Mouse (Mus musculus) hematopoietic stem cell, adult 5-6 weeks (primary cell): ENCODE data around the gene Map3k1. TPM values are rescaled to one million over a fixed set of nuclear protein-coding genes. Genes with fewer than 3 reads are reported as not detected.

Experiments used
- ATAC-seq, 2 experiments: fragments of 125-278 bp in 1 of 2; replicated peaks in 1 of 2; 2 replicates each; pipeline ENCODE4 v1.8.0; 2016 to 2017; ENCODE audit warnings: inconsistent platforms in 2 of 2, mild to moderate bottlenecking in 2 of 2, moderate number of reproducible peaks in 2 of 2, low read depth in 1 of 2, moderate TSS enrichment in 1 of 2; ENCODE audit not compliant: low FRiP score in 2 of 2, poor library complexity in 2 of 2, severe bottlenecking in 2 of 2, insufficient read depth in 1 of 2, low TSS enrichment in 1 of 2
- total RNA-seq: library from RNA; stranded (forward); fragments of 172-1452, 232-1000 nt; gene quantifications from 2 replicates; pipeline ENCODE4 v1.2.3, GENCODE M21; 2017

Map3k1 gene
- total RNA-seq, 1 experiment from 2014 or later = 65.6 TPM

DNA sequence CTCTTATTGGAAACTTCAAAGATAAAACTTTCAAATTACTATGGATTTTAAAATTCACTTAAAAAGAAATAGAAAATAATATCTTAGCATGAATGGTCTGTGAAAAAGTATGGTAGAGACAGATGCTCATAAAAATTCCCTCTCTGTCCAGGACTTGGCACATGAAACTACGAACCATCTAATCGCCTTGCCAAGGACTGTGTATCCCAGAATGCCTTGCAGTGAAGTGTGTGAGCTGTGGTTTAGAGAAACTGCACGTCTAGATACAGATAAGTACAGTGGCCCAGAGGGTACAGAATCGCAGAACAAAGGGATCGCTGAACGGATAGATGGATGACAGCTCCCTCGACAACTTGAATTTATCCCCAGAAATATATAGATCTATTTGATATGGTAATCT, 9.0 kb upstream of the Map3k1 start:
- no peak for ATAC-seq

DNA sequence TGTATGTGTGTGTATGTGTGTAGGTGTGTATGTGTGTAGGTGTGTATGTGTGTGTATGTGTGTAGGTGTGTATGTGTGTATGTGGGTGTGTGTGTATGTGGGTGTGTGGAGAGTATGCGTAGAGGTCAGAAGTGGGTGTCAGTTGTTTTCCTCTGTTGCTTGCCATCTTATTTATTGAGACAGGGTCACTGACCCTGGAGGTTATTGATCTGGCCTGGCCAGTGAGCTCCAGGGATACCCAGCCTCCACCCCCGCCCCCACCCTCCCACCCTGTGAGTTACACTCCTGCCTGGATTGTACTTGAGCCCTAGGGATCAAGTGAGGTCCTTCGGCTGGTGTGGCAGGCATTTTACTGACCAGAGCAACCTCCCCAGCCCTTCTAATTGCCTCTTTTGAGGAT, 7.6 kb upstream of the Map3k1 start:
- ATAC-seq = no peak

DNA sequence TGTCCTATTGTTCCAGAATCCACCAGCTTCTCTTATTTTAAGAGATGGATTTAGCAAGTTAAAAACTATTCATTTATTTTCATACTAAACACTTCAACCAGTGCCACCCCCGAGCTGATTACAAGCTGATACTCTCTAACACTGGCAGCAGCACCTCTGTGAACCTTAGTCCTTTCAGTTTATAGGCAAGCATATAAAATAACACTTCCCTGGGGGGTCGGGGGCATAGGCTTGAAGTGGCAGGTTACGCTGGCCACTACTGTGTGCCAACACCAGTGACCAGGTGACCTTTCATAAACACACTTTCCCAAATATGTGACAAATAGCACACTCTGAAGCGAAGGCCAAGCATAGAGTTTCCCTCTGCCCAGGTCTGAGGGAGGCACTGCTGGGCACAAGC, 6.7 kb upstream of the Map3k1 start:
- ATAC-seq = no peak

DNA sequence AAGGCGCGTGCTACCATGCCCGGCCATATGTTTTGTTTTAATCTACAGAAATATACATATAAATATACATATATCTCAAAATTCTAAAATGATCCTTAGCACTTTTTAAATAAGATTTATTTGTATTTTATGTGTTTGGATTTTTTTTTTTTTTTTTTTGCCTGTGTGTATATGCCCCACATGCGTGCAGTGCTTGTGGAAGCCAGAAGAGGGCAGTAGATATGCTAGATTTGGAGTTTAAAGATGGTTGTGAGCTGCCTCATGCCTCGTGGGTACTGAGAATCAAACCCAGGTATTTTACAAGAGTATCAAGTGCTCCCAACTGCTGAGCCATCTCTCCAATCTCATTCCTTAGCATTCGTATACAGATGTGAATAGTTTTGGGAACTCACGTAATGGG, 6.2 kb upstream of the Map3k1 start:
- ATAC-seq = no peak

DNA sequence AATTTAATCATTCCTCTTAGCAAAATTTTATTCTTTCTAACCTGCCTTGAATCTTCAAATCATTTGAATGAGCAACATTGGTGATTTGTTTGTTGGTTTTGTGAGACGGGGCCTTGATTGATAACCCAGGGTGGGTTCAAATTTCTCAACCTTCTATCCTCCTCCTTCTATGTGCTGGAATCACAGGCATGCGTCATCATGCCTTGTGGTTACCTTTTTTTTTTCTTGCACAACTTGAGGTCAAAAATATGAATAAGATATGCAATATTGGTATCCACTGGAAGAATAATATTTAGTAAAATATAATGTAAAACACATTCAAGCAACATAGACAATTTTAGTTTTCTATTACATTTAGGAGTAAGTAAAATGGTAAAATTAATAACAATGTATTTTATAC, 3.9 kb upstream of the Map3k1 start:
- ATAC-seq = no peak

DNA sequence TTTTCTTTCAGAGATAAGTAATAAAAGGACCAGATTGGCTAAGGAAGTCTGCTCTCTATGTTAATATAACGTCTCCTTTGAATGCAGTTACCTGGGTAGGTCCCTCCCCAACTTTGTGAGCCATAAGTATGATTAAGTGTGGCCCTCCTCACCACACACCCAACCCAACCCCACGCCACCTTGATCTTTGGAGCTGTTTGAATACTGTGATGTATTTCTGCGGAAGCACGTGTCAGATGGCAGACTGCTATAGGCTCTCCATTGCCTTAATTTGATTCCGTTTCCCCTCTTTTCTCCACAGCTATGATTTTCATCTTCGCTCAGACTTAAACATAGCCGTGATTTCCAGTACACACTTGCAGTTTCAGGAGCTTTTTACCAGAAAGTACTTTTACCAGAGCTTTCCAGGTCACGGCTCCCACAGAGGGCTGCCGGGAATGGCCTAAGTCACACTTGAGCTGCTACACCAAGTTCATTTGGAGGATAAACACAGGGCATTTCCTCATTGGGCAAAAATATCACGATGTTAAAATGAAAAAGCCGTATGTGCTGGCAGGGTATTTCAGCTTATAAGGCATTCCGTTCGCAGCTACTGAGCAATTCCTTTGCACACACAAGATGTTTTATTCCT, 2.3 kb upstream of the Map3k1 start:
- ATAC-seq = no peak

DNA sequence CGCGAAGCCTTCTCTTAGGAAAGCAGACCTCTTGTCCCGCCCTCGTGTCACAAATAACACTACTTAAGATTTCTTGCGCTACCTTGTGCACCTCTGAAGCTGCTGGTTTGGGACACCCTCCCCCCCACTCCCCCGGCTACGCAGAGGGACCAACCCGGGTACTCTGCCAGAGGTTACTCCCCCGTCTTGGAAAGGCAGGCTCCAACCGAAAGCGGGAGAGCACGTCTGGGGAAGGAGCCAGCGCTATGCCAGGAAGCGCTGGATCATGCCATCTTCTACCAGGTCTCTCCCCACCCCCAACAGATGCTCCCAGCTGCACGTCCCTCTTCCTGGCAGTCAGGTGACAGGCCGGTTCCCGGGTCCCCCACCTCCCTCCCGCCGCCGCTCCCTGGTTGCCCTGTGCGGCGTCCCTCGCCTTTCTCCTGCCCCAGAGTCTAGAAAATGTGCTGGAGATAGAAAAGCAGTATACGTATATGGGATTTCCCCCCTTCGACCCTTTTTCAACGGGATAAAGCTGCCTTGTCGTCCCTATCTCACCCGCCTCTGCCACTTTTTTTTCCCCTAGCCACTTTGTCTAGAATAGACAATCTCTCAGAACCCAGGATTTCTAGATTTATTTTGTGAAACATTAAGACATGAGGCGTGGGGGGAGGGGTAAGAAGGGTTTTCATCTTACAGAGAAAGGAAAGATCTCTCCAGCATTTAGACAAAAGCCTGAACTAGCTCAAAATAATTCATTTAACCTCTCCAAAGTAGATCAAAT, 854 bp upstream of the Map3k1 start:
- ATAC-seq = peak; percentile 5 to 23; a peak in 2 of 4 replicates

DNA sequence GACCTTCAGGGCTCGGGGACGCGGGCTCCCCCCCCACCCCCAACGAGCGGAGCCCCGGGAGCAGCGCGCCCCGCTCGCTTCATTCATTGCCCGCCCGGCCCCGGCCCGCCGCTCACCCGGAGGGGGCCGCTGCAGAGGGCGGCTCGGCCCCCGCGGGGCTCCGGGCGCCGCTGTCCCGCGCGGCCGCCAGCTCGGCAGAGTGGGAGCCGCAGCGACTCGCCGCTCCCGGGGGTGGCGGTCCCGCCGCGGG, 481 bp downstream of the Map3k1 start:
- ATAC-seq = no peak

DNA sequence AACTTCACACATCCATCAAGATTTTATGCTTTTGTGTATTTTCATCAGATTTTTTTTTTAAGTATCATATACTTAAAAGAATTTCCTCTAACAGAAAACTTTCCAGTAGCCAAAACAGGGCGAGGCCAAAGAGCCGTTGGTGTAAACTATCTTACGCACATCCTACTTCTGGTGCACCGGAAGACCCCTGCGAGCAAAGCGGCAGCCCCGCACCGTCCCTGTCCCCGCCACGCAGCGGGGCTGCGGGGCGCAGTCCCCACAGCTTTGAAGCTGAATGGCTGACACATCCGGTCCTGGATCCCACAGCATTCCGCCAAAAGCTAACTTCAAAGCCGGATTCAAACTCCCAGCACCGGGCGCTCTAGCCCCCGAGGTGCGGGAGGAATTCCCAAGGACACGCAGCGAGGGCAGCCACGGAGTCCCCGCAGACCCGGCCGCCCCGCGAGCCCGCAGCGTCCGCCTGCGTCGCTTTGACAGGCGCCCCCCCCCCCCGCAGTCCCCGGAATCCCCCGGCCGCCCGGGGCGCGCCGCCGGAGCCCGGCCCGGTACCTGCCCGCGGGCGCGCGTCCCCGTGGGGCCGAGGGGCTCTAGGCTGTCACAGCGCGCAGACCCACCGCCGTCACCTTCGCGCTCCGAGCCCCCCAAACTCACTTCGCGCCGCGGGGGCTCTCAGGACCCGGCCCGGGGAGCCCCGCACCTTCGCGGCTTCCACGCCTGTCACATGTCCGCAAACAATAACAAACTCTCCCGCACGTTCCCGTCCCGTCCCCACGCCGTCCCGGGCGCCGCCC, 1.0 kb downstream of the Map3k1 start:
- peak; percentile 42 to 49; a peak in 3 of 4 replicates for ATAC-seq

DNA sequence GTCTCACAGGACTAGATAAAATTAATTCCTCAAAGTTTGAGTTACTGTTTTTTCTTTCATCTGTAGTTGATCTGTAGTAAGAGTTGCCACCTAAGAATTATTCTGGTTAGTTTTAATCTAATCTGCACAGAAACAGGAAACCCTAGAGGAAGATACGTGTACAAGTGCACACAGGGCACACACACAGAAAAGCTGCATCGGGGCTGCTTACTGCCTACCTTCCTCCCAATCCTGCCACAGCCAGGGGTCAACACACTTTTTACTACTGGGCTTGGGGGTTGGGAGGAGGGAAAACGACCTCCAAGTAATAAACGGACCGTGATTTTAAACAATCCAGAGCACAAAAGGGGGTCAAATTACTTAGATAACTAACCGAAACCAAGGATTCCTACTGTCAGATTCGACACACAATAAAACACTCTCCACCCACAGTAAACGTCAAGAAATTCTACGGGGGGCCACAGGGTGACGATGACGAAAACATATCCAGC, 1.6 kb downstream of the Map3k1 start:
- 0 out of 4 replicates have a peak, but pooled peaks of 1 of the 2 experiments have one; percentile 25 for ATAC-seq

DNA sequence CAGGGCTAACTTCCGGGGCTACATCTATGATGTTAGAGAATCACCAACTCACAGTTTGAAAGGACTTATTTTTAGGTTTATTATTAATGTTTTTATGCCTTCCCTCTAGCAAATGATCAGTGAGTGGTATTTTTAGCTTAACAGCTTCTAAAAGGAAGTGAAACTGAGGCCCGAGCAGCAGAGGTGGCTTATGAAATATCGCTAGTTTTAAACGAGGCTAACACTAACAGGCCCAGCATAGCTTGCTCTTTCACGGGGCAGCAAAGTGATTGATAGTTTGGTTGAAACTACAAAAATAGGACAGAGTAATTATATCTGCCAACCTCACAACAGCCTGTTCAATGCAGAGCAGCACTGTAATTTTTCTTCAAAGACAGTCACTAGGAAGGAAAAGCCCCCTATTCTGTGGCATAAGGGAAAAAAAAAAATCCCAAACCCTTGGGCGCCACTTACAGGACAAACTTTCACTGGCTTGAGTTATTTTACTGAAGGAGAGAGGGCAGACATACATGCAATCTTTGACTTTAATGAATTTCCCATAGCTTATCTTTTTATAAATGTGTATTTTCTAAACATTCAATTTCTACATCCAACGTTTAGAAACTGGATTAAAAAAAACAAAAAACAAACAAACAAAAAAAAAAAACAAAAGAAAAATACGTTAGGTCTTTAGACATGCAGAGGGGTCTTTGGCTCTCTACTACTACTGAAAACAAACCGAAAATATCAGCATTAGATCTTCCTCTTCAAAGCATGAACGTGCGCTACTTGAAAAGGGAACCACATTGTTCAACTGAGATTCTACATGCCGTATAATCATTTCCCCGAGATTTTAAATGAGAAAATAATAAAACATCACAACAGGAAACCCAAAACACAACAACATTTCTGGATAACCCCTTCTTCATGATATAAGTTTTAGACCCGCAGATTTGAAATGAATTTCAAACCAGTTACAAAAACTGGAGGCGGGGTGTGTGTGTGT, 2.8 kb downstream of the Map3k1 start:
- ATAC-seq = 0 out of 4 replicates have a peak, but pooled peaks of 1 of the 2 experiments have one; percentile 12

DNA sequence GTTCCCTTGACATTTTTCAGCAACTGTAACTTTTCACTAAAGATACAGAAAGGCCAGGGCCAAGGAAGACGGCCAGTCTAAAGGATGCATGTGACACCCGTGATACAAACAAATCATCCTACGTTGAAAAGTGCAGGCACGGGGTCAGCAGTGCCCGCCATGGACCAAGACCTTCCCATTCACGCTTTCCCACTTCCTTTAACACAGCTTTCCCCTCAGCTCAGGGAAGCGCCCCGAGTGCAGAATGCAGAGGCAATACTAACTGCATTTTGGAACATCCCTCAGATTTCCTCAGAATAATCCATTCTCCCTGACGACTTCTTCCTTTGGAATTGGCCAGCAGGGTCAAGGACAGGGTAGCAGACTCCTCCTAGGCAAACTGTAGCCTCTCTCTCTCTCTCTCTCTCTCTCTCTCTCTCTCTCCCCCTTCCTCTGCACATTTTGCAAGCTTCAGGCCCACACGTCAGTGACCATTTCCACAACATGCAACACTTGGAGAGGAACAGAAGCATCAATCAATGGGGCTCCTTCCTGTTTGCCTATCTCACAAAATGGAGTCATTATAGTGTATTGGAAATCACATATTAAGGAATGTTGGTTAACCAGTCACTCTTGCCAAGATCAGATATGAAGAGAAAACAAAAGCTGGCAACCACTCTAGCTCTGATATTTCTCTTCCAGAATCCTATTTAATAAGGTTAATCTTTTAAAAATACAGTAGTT, 3.7 kb downstream of the Map3k1 start:
- ATAC-seq = no peak

DNA sequence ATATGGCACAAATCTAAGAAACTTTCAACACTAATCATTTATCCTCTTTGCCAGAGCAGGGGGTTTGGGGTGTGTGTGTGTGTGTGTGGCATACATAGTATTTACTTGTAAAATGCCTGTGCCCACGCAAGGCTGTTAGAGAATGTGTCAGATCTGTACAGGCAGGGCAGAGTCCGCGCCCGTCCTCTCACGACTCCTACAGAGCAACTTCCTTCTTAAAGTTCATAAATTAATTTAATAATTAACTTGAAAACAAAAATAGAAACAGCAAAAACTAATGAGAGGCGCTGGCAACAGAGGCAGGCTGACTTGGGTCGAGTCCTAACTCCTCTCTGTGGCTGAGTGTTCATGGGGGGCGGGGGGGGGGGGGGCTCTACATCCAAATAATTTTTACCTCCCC, 4.6 kb downstream of the Map3k1 start:
- no peak for ATAC-seq

DNA sequence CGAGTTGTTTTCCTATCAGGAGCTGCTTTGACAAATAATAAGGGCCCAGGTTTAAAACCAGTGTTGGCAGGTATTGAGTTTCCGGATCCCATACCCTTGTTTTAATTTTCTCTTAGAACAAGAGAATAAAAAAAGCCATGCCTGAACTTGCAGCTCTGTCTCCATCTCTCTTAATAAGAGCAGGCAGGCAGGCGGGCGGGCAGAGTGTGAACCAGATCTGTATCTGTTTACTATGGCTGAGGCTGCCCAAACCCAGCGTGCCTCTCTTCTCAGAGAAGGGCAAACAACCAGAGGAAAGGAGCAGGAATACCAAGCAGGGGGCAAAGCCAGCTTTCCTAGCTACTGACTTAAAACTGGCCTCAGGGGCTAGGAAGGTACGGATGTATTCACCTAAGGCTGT, 5.3 kb downstream of the Map3k1 start:
- ATAC-seq = no peak

DNA sequence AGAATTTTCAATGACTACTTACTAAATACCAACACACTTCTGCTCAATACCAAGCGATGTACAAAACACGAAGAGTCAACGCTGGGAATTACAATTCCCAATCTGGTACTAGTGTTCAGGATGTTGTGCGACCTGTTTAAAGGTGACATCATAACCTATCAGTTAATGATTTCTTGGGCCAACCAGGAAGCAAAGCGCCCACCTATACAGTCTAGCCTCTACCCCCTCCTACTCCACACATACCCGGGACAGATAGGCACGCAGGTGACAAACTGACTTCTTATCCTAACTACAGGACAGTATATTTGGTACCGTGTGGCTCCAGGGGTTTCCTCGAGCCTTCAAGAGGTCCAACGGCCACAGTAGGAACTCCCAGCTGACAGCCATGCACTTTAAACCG, 5.9 kb downstream of the Map3k1 start:
- ATAC-seq = no peak

DNA sequence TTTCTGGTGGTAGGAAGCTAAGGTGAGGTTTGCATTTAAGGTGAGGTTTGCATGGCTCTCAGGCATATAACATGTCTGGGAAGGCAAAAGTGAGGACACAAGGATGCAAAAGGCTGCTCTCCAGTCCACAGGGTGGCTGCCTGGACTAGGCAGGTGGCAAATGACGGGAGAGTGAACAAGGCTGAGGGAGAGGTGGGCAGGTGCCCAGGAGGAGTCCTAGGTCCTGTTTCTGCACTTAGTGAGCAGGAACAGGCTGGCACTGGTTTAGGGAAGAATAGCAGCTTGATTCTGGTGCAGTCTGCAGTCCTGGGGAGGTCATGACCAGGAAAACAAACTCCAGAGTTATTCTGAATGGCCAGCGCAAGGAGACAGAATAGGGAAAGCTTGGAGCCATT, 6.5 kb downstream of the Map3k1 start:
- no peak for ATAC-seq
